Mouse (Mus musculus) right cerebral cortex, postnatal 4 days (tissue): ENCODE measurements around the gene Fbxl16.
"Not testable (repeated sequence)": the region's sequence is repeated elsewhere in the genome, so short reads cannot be mapped to it uniquely, and the experiment has no call there.

Experiments used
- DNase-seq: peaks from one replicate; pipeline ENCODE4 v3.0.0-alpha.2; 2022

Fbxl16 gene

GRCm38 (mm10) chr17:25796211-25796771 is 12.6 kb upstream of the Fbxl16 start:
- DNase-seq = peak; percentile 45

- peak; percentile 78 for DNase-seq
These were observed 11.9 kb upstream of the Fbxl16 start, which contains the start of gene Metrn for GRCm38 (mm10) chr17:25796951-25797369. Metrn (minus strand) TSS chr17:25797136.

GRCm38 (mm10) chr17:25801029-25801428 is 7.9 kb upstream of the Fbxl16 start:
- no peak for DNase-seq

GRCm38 (mm10) chr17:25802825-25803517 is 5.9 kb upstream of the Fbxl16 start:
- DNase-seq = peak; percentile 71

- DNase-seq = no peak
These were observed 2.4 kb upstream of the Fbxl16 start for GRCm38 (mm10) chr17:25806507-25806906.

- not testable (repeated sequence) for DNase-seq
These were observed 1.4 kb upstream of the Fbxl16 start for GRCm38 (mm10) chr17:25807452-25807851.

- no peak for DNase-seq
These were observed 857 bp upstream of the Fbxl16 start for GRCm38 (mm10) chr17:25808028-25808427.

GRCm38 (mm10) chr17:25809606-25810340 is 888 bp downstream of the Fbxl16 start:
- no peak for DNase-seq

GRCm38 (mm10) chr17:25810890-25811289 is 2.0 kb downstream of the Fbxl16 start:
- DNase-seq = no peak

GRCm38 (mm10) chr17:25813471-25813870 is 4.6 kb downstream of the Fbxl16 start:
- DNase-seq = peak; percentile 77

GRCm38 (mm10) chr17:25817662-25818061 is 8.8 kb downstream of the Fbxl16 start:
- DNase-seq = no peak

GRCm38 (mm10) chr17:25818851-25819780 is 10.2 kb downstream of the Fbxl16 start:
- DNase-seq = no peak

GRCm38 (mm10) chr17:25823452-25823851 is 14.6 kb downstream of the Fbxl16 start, which contains the start of gene Wdr24:
Wdr24 (plus strand) TSS chr17:25823627.
- peak; percentile 63 for DNase-seq

GRCm38 (mm10) chr17:25824362-25825142 is 15.7 kb downstream of the Fbxl16 start:
- no peak for DNase-seq

- no peak for DNase-seq
These were observed 16.4 kb downstream of the Fbxl16 start for GRCm38 (mm10) chr17:25825311-25825710.

GRCm38 (mm10) chr17:25825984-25826570 is 17.2 kb downstream of the Fbxl16 start:
- no peak for DNase-seq

GRCm38 (mm10) chr17:25827011-25827410 is 18.1 kb downstream of the Fbxl16 start:
- no peak for DNase-seq

- DNase-seq = no peak
These were observed 18.8 kb downstream of the Fbxl16 start for GRCm38 (mm10) chr17:25827546-25828222.

GRCm38 (mm10) chr17:25828223-25828594 is 19.3 kb downstream of the Fbxl16 start:
- no peak for DNase-seq

- peak; percentile 78 for DNase-seq
These were observed 20.1 kb downstream of the Fbxl16 start, which contains the start of gene Jmjd8 for GRCm38 (mm10) chr17:25828712-25829557. Jmjd8 (plus strand) TSS chr17:25828867.
